Mouse (Mus musculus) v-Abl transformed pro-B cells (cell line): ENCODE data around the gene Sis.

Experiments used
- in situ Hi-C, 2 experiments: fragments of 400-800 bp; cut with MboI; formaldehyde crosslinking; loops; one replicate each; pipeline ENCODE4 v1.15.1; 2025; ENCODE audit not compliant: unreplicated experiment in 2 of 2

Gene Sis

DNA sequence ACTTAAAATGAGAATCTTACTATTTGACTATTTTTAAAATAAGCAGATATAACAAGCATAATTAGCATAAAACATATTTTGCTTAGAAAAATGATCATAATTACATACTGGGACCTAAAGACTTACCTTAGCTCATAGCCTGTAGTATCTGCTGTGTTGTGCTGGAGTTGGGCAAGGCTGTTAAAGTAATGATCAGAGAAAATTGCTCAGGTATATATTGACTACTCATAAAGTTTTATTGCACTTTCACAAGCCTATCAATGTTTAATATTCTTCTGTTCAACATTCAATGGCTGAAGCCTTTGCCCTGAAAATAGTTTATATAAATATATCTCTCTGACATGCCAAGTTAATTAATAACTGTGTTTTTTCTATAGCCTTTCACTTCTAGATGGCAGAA, at the start of gene Sis:
Gene Sis (minus strand): TSS at position 189 of the 400 bp plus-strand sequence.
- in situ Hi-C loops: no loop called here

DNA sequence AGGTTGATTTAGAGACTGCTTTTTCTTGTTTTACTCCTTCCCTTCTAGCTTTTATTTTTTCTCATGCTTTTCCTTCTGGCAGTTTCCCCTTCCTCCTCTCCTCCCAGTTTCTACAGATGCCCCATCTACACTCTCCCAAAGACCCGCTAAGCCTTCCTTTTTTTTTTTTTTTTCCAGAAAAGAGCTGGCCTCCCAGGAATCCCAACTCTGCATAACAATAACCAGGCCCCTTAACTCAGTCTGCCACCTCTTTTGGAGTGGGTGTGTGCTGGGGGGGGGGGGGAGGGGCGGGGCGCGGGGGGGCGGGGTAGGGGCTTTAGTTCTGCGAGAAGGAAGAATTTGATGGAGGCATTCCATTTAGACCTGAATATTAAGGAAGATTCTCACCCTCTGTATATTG, 38.4 kb upstream of the Sis start:
- in situ Hi-C loops: no loop called here

DNA sequence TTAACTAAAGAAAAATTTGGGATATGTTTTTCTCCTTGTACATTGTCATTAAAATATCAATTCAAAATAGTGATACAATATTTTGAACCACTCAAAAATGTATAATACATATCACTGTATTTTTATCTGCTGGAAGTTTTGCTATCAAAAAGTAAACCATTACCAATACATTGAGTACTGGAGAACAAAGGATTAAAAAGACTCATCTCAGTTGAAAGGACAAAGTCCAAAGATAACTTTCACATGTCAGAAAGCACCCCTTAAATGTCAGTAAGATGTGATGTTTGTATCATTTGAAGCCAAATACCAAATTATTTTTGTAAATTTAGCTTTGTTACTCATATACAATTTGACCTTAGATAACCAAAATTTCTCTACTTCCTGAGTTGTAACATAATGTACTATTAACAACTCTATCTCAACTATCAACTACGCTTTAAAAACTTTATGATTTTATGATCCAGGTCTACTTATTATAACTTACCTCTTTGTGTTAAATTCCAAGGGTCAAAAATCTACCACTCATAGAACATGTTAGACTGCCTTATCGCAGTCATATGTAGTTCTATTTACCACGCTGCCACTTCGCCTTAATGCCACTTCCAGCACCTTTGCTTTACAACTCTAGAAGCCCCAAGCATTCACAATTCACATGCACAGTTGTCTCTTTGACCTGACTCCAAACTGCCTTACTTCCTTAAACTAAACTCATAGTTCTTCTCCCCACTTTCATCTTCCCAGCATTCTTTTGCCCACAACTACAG, 35.5 kb upstream of the Sis start:
- in situ Hi-C loops: no loop called here

DNA sequence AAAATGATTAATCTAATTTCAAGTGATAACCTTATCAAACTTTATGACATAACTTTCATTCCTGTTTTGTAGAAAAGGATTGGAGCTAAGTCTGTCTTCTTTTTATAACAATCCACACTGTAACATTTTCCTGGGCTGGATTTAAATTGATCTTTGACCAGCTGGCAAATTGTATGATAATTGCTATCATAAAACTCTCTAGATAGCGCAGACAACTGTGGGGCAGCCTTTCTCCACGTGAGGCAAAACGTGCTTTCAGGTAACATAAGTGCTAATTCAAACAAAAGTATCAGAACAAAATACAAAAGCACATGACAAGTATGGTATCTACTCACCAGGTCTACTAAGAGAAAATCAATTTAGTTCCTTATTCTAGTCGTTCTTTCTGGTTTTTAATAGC, 29.9 kb upstream of the Sis start:
- in situ Hi-C loops: no loop called here

DNA sequence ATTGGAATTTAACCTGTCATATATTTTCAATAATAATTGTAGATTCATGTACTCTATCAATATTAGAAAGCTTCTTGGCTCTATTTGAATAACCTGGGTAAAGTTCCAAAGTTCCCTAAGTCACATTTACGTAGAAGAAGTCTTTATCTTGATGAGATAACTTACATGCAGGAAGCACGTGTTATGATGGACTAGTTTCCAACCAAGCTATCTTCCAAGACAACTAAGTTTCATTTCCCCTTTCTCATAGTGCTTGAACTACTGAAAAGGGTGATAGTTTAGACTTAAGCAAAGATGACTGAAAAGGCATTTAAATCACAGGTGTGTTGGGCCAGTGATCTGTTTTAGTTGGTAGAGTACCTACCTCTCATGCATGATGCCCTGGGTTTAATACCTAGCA, 23.3 kb upstream of the Sis start:
- in situ Hi-C loops: no loop called here

DNA sequence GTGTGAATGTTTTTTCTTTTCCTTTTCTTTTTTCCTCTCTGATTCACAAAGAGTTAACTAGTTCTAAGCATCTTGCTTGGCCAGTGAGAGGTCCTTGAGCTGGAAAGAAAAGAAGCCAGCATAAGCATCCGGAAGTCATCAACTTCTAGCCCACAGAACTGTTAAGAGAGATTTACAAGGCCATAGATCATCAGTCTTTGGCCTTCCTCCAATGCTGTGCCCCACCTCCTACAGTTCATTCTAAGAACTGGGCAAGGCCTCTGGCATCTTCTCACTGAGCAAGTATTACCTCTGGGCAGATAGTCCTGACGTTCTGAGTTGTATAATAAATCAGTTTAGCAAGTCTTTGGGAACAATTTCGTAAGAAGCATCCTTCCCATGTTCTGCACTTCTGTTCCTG, 8.9 kb upstream of the Sis start:
- in situ Hi-C loops: no loop called here

DNA sequence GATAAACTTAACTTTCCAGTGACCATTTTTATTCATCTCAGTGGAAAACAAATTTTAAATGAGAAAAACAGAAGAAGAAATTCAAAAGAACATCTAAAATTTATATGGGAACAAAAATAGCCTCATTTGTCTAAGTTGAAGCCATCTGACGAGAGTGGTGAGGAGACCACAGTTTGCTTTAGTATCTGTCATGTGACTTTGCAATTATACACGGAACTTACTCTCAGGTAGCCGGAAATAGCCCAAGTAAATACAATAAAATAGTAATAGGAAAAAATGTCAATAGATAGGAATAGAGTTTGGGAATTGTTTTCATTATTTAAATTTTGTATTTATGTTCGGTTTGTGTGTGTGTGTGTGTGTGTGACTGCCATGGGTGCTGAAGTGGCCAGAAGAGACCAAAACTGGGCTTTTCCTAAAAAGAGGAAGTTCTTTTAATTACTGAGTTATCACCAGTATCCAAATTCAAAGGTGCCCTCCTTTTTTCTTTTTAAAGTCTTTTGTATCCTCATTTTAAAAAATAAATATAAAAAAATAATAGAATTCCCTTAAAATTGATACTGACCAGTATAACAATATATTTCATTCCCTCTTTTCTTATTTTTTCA, 48.6 kb downstream of the Sis start:
- in situ Hi-C loops: no loop called here

DNA sequence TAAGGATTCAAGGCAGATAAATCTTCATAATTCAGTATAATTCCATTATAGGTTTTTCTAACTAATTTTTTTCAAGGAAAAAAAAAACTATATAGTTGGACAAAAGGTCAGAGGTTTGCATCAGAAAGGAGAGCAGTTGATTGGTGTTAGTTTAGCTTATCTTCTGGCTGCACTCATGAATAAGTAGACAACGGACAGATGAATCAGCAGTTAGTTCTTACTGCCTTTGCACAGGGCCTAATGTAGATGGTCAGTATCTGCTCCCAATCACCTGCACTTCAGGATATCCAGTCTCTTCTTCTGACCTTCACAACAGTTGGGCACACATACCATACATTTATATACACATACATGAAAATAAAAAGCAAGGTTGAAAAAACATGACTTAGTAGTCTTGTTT, 85.2 kb downstream of the Sis start:
- in situ Hi-C loops: no loop called here

DNA sequence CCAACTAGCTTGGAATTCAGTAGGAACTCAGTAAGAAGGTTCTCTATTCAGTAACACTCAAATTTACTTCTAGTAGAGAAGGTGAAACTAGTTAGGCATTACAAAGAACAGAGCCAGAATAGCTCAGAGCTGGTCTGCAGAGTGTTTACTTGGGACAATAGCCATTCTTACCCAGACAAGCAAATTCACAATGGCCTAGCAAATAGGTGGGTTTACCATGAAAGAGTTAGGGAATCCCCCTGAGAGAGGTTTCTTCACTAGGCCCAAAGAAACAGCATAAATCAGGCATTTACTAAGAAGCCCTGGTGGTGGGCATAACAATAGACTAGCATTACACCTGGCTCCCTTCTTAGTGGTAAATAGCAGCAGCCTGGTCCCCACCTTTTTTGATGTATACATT, 99.5 kb downstream of the Sis start:
- in situ Hi-C loops: no loop called here

DNA sequence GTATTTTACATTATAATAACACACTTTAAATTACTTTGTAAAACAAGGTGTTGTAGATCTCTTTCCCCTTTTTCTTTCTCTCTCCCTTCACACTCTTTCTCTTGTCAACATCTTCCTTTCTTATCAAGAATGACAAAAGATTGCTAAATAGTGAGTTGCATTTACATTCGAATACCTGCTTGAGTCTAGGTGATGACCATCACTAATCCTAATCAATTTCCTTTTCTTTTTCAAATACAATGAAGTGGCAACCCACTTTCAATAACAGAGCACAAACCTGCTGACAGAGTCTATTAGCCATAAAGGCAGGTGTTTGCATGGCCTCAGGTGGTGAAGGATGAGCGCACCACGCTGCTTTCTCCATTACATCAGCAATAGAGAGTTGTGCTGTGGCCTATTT, 108.9 kb downstream of the Sis start:
- in situ Hi-C loops: no loop called here

DNA sequence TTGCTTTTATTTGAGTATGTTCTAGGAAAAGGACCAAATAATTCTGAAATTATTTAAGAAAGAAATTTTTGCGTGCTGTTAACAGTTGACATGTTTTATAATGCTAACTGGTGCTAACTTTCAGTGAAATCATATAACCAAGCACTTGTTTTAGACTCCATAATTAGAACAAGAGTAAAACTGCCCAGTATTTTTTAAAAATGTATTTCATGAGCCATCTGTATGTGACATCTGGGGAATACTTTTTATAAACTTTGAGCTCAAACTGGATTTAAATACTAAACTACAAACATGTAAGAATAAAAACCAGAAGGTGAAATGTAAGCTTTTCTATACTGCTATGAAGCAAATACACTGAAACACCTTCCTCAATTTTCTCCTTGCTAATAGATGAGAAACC, 112.3 kb downstream of the Sis start:
- in situ Hi-C loops: no loop called here

DNA sequence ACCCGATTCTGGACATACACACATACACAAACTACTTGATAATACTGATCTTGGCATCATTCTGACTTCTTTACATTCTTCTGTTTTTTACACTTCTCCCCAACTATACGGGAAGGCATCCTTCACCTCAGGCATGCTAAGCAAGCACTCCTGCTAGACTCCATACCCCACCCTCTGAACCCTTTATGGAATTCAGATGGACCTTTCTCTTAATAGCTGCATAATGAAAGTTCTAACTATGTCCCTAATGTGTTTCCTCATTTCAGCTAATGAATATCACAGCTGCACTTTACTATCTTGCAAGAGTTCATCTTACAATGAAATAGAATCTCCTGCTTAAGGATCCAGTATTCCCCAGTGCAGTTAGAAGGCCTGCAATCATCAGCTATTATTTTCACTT, 127.0 kb downstream of the Sis start:
- in situ Hi-C loops: no loop called here
